Mouse (Mus musculus) frontal cortex, postnatal 14 days (tissue): ENCODE measurements at regions not wholly inside any gene's neighbourhood (a gene's known extent, or its start where the extent isn't known, plus 50 kb on each side); places are given as distances from the start of the nearest gene placed in this dataset.

ENCODE experiments used
- DNase-seq, 2 experiments: peaks; one replicate each; pipeline ENCODE4 v3.0.0; 2022; ENCODE audit warnings: low spot score in 2 of 2

DNA sequence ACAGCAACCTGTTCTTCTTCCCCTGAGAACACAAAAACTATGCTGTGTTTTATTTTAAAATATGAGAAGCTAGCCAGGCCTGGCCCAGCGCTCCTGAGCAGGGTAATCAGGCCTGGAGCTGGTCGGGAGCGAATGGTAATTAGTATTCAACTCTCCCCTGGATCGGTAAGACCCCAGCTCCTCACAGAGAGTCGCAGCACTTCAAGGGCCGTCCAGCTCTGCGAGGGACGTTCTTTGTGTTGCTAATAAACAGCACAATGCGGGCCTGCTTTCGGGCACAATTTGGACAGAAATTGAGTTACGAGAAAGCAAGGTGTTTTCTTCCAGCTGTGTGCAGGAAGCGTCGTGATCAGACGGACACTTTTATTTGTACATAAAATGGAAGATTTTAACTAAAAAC is 69.5 kb upstream of the Spaca7 start:
- DNase-seq: no peak

DNA sequence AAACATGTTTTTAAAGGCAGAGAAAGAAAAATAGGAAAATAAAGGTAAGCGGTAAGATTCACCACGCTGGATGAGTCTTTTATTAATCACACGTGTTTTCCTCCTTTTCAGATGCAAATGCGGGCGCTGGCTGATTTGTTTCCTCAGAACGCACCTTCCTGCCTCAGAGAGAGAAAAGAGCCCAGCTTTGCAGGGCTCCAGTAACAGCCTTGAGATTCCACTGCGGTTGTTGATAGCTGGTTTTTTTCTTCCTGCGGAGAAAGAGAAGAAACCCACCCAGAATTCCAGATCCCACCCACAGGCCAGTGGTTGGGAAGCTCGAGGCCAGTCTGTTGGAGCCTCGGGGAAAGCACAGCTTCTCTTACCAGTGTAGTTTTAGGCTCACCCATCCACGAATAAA is 68.6 kb upstream of the Spaca7 start:
- no peak for DNase-seq

DNA sequence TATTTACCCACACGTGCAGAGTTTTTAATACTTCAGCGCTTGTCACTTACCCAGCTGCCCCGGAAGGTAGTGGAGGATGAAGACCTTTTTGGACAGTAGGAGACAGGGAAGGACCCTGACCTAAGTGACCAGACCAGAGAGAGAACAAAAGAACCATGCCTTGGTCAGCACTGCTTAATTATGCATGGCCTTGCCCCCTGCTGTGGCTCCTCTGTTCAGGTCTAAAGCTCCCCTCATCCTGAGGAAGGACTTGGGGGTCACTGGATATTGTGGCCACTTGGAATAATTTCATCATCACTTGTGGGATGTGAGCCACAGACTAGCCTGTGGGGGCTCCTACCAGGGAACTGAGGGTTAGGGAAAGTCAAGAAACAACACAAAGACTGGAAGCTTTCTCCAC is 68.1 kb upstream of the Spaca7 start:
- DNase-seq: no peak

DNA sequence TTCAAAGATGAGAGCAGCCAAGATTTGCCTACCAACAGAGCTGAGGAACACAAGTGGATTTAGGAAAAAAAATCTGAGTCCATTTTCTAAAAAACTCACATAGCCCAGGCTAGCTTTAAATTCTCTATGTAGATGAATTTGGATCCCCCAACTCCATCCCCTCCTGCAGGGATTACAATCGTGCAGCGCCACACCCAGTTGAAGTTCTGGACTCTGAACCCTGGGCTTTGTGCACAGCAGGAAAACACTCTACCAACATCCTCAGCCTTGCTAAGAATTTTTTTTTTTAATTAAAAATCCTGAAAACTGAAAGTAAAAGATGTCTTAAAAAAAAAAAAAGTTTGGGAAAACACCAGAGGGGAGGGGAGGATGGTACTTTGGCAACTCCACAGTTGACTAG is 62.6 kb upstream of the Spaca7 start:
- no peak for DNase-seq

DNA sequence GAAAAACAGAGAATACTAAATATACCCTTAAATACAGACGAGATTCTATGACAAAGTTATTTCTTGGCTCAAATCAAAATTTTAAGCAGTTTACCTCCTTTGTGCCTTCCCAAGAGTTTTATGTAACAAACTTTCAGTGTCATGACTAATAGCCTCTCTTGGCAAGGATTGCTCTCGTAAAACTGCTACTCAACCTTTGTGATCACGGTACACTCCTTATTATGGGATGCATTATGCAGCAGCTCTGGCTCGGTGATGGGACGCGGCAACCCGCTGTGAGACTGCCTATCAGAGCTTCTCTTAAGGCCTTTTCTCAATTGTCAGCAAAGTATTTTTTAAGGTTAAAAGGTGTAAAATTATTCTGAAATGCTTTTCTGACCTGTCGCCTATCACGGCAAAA is 59.8 kb upstream of the Spaca7 start:
- DNase-seq: no peak

DNA sequence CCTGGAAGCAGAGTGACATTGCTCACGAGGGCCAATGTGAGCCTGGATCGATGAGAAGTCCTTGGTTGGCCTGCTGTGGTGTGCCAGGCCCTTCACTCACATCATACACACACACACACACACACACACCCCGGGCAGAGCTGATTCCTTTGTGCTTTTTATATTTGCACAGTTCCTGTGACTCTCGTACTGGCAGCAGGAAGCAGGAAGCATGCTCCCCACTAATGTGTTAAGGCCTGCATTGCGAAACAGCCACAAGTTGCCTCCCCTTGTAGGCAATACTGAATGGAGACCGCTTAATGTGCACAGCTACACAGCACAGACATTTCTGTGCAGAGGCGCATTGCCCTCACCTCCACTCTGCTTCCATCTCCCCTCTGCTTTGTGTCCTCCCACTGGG is 58.7 kb upstream of the Spaca7 start:
- no peak for DNase-seq

DNA sequence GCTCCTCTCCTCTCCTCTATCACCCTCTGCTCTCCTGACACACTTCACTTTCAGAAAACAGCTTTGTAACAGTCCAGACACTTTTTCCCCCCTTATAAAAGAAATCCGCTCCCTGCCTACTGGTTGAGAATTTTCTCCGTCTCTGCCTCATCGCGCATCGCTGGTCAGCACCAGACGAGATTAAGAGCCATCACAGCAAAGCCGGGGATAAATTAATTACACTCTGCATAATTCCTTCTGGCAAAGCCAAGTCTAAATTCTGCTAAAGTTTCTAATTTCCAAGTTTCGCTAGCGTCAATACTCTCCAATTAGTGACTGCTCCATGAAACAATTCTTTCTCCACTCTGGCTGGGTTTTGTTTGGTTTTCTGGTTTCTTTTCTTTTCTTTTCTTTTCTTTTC is 51.2 kb upstream of the Spaca7 start:
- DNase-seq: no peak
